ENCODE assay signal across 13 mouse cellular contexts in genomic region chr13:112207617-112208235, GRCm38 (mm10).
DNase-seq lines count a peak whose midpoint lies in the region.
"Had no signal": no experiment of that assay in that cellular context is flagged by ENCODE, and none has a peak within 500 bp of the region (broad histone marks: within the 10 kb centered on the region; RNA-seq: fewer than 3 reads in every experiment).

No protein-coding gene starts in this region.

- DNase-seq in cerebellum, postnatal 10 days: peak; percentile 49 to 60
- DNase-seq in cerebellum, adult 9-11 months: no peak
- peak; percentile 65 for DNase-seq in kidney, adult 11 months
- DNase-seq in kidney, postnatal 10 days: no peak
- peak; percentile 30 for DNase-seq in kidney, adult 18-20 months
- DNase-seq in kidney, postnatal 25 days: peak; percentile 31 to 65
- DNase-seq in thymus, adult 18-20 months: no peak
- no peak for DNase-seq in spleen, postnatal 4 days (ENCODE audit: low spot score in 2 of 2)
- DNase-seq: adrenal gland, postnatal 14 days; cerebellum, adult 9-10 months; heart, adult 2 months; lung, postnatal 10 days; right cerebral cortex, postnatal 14 days had no signal

Comparison
In these comparisons a context has a peak if more than half of its experiments do, and no peak if none do; other contexts are left out.
1. DNase-seq: peak in cerebellum, postnatal 10 days (2 of 2), kidney, adult 11 months (single experiment), kidney, adult 18-20 months (single experiment) and kidney, postnatal 25 days (2 of 2); none in cerebellum, adult 9-11 months (single experiment), kidney, postnatal 10 days (single experiment), thymus, adult 18-20 months (0 of 2) and spleen, postnatal 4 days (0 of 2).